Mouse (Mus musculus) CD4-positive, CD25-positive, alpha-beta regulatory T cell, adult 2 months (primary cell): ENCODE measurements around the gene Ing5.
"Not testable (repeated sequence)": the region's sequence is repeated elsewhere in the genome, so short reads cannot be mapped to it uniquely, and the experiment has no call there.

Source experiments
- DNase-seq: peaks from one replicate; pipeline ENCODE4 v3.0.0-alpha.2; 2012; ENCODE audit warnings: low read depth, low spot score

The Ing5 gene

GRCm38 (mm10) chr1:93861048-93861447 lies 57.3 kb downstream of the Ing5 start, which contains the start of gene Gal3st2:
Gene Gal3st2, plus strand, starts transcription at chr1:93861306.
- DNase-seq: not testable (repeated sequence)
